Mouse (Mus musculus): ENCODE measurements around the gene A830018L16Rik. TPM values are rescaled to one million over a fixed set of nuclear protein-coding genes. Genes with fewer than 3 reads are reported as not detected.

A830018L16Rik gene
- polyA plus RNA-seq, 1 experiment from 2014 or later = 4.7 TPM

DNA sequence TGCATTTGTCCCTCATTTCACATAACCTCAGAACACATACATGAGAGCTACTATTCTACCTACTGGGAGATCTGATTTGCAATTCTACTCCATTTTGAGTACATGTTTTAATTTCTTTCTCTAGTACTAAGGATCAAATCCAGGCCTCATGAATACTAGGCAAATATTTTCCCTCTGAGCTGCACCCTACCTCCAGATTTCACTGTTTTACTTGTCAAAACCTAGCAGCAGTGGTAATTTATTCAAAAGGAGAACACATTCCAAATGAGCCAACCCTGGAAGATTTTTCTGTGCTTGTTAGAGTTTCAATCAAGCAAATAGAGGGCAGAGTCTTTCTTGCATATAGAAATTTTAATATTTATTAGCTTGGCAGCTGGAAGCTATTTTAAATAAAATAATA is 238.9 kb downstream of the A830018L16Rik start:
- Histone ChIP-seq H3K27me3 (no peaks in the 10 kb centered on the region), H3K4me3 (replicated peaks) (no peak overlapping the region), H3K9me3 (replicated peaks) (no peaks in the 10 kb centered on the region), H3K27ac (replicated peaks) (no peak overlapping the region), H3K9ac (no peak overlapping the region), H3K36me3 (no peaks in the 10 kb centered on the region), H3K4me2 (replicated peaks) (no peak overlapping the region), H3K4me1 (no peaks in the 10 kb centered on the region)
- ATAC-seq (ENCODE audit: insufficient number of reproducible peaks, low FRiP score, low TSS enrichment, low read depth) = no peak; the same call in 1 of the 2 replicates

DNA sequence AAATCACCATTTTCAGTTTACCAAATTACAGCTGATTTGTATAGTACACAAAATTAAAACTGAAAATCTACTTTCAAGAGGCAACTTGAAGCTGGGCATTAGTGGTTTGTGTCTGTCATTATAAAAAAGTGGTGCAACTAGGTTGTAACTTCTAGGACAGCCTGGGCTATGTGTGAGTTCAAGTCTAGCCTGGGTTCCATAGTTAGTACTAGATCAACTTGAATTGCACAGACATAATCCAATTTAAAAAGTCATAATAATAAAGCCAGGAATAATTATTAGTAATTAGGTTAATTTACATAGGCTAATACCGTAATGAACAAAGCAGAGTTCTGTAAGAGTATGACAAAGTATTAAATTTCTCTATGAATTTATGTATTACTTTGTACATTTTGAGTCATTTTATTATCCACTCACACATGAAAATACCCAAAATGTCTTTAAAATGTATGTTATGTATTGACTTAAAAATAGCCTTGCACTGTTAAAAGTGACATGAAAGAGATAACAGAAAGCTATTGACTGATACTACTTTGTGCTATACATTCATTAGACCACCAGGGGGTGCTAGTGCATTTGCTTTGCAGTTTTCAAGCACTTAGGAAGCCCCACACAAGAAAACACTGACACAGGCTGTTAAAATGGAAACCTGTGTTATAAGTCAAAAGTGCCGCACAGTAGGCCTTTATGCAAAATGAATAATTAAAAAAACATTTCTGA is 243.6 kb downstream of the A830018L16Rik start:
- WGBS = 51% methylated on average over 2 of the region's 2 CpGs
- Histone ChIP-seq H3K27me3 (no peaks in the 10 kb centered on the region), H3K9me3 (replicated peaks) (no peaks in the 10 kb centered on the region), H3K27ac (replicated peaks) (no peak overlapping the region), H3K4me2 (replicated peaks) (no peak overlapping the region), H3K36me3 (no peaks in the 10 kb centered on the region), H3K9ac (no peak overlapping the region), H3K4me1 (no peaks in the 10 kb centered on the region), H3K4me3 (replicated peaks) (no peak overlapping the region)
- no peak for ATAC-seq (ENCODE audit: insufficient number of reproducible peaks, low FRiP score, low TSS enrichment, low read depth)

DNA sequence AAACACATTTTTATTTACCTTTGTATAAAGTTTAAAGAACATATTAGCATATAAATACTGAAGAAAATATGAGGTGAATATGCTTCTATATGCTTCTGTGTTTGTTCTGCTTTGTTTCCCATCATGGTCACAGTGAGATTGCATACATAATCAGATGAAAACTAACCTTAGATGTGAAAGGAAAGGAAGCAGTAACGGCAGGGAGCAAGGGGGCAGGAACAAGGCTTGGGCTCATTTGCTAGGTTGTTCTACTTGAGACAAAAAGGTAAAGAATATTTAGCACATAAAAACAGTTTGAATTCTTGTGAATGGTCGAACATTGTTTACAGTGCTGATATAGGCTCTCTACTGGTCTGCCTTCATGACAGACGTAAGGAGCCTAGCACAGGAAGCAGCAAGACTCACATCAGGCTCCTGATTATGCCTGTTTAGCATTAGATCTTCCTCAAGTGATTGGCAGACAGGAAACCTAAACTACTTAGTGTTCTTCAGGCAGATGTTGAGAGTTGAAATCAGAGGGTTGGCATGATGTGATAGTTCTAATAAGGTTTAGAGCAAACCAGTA is 244.2 kb downstream of the A830018L16Rik start:
- no peaks in the 10 kb centered on the region for H3K4me1 ChIP-seq
- no peaks in the 10 kb centered on the region for H3K36me3 ChIP-seq
- no peak overlapping the region for H3K4me2 ChIP-seq (replicated peaks)
- H3K4me3 ChIP-seq (replicated peaks) = no peak overlapping the region
- no peaks in the 10 kb centered on the region for H3K9me3 ChIP-seq (replicated peaks)
- no peaks in the 10 kb centered on the region for H3K27me3 ChIP-seq
- WGBS = 27% methylated on average over 3 of the region's 3 CpGs
- ATAC-seq (ENCODE audit: insufficient number of reproducible peaks, low FRiP score, low TSS enrichment, low read depth) = no peak
- no peak overlapping the region for H3K9ac ChIP-seq
- no peak overlapping the region for H3K27ac ChIP-seq (replicated peaks)

DNA sequence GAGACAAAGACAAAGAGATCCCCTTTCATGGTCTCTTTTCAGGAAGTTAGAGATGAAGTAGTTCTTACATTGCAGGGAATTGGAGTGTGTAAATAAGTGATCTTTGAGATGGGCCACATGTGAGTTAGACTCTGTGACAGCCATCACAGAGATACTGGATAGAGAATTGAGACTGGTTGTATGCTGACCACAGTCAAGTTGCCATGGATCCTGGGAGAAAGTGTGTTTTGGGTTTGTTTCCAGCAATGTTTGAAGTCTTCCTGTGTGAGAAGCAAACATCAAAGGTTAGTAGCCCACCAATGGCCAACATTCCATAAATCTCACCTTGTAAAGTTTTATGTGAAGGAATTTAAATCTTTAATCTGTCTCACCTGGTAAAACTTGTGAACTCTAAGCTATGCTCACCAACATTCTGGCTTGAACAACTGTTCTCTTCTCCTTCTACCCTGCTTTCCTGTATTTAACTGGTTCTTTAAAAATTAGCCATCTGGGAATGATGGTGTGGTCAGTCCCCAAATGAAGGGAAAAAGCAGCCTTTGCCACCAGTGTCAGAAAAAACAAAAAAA is 330.9 kb downstream of the A830018L16Rik start:
- Histone ChIP-seq H3K4me3 (replicated peaks) (no peak overlapping the region), H3K27me3 (no peaks in the 10 kb centered on the region), H3K4me2 (replicated peaks) (no peak overlapping the region), H3K27ac (replicated peaks) (no peak overlapping the region), H3K4me1 (0 out of 2 replicates have a peak, but pooled peaks cover 3% of the 10 kb centered on the region), H3K9ac (no peak overlapping the region), H3K9me3 (replicated peaks) (no peaks in the 10 kb centered on the region), H3K36me3 (no peaks in the 10 kb centered on the region)
- ATAC-seq (ENCODE audit: insufficient number of reproducible peaks, low FRiP score, low TSS enrichment, low read depth) = no peak

DNA sequence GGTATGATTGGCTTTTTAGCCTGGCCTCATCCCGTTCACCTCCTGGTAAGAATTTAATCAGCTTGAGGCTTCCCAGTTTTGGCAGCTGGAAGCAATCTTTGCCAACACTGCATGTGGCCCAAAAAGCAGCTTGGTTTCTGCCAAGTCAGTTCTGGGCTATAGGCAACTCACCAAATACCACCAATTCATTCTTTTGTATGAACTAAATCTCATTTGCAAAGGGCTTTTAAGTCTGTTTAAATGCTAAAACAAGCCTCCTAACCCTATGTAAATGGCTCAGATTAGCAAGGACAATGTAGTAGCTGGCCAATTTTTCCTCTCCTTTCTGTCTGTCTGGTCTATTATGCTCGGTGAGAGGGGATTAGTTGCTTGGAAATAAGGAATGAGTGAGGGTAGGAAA is 334.5 kb downstream of the A830018L16Rik start:
- H3K36me3 ChIP-seq = no peaks in the 10 kb centered on the region
- ATAC-seq (ENCODE audit: insufficient number of reproducible peaks, low FRiP score, low TSS enrichment, low read depth) = no peak
- H3K4me2 ChIP-seq (replicated peaks) = no peak overlapping the region
- no peaks in the 10 kb centered on the region for H3K27me3 ChIP-seq
- H3K9ac ChIP-seq = no peak overlapping the region
- H3K27ac ChIP-seq (replicated peaks) = no peak overlapping the region
- 0 out of 2 replicates have a peak, but pooled peaks cover 3% of the 10 kb centered on the region for H3K4me1 ChIP-seq
- 19% methylated on average over 2 of the region's 2 CpGs for whole genome bisulfite sequencing
- no peaks in the 10 kb centered on the region for H3K9me3 ChIP-seq (replicated peaks)
- no peak overlapping the region for H3K4me3 ChIP-seq (replicated peaks)

DNA sequence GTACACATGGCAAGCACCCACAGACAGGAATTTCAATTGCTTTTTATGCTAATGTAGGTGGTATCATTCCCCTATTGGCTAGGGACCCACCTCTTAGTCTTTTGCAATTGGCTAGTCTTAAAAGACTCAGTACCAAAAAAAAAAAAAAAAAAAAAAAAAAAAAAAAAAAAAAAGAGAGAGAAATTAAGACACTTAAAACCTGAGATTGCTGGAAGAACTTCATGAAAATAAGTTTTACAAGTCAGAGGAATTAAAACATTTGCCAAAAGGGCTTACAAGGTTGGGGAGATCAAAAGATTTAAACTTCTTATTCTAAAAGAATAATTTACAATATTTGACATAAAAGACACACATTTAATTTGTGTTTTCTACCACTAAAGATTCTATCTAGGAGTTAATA is 336.2 kb downstream of the A830018L16Rik start:
- ATAC-seq (ENCODE audit: insufficient number of reproducible peaks, low FRiP score, low TSS enrichment, low read depth) = no peak
- Histone ChIP-seq H3K9me3 (replicated peaks) (no peaks in the 10 kb centered on the region), H3K36me3 (no peaks in the 10 kb centered on the region), H3K9ac (no peak overlapping the region), H3K4me1 (0 out of 2 replicates have a peak, but pooled peaks cover 3% of the 10 kb centered on the region), H3K4me2 (replicated peaks) (no peak overlapping the region), H3K4me3 (replicated peaks) (no peak overlapping the region), H3K27ac (replicated peaks) (no peak overlapping the region), H3K27me3 (no peaks in the 10 kb centered on the region)

DNA sequence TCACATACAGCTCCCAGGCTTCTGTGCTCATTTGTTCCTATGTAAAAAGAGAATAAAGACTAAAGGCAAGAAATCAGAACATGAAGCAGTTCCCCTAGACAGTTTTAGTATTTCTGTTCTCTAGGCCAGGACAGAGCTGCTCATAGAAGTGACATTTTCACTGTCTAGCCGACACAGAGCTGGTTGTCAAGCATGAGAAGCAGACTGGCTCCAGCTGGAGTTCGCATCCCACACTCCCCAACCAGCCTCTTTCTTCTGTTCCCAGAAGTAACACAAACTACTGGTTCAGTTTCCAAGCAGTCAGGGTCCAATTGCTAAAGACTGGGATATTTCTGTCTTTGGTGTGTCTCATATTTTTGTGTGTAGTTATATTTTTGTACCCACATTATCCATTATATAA is 336.7 kb downstream of the A830018L16Rik start:
- H3K9me3 ChIP-seq (replicated peaks) = no peaks in the 10 kb centered on the region
- ATAC-seq (ENCODE audit: insufficient number of reproducible peaks, low FRiP score, low TSS enrichment, low read depth) = no peak
- no peaks in the 10 kb centered on the region for H3K36me3 ChIP-seq
- H3K4me2 ChIP-seq (replicated peaks) = no peak overlapping the region
- WGBS = 67% methylated on average over 2 of the region's 2 CpGs
- 0 out of 2 replicates have a peak, but pooled peaks cover 3% of the 10 kb centered on the region for H3K4me1 ChIP-seq
- H3K27ac ChIP-seq (replicated peaks) = no peak overlapping the region
- no peaks in the 10 kb centered on the region for H3K27me3 ChIP-seq
- no peak overlapping the region for H3K9ac ChIP-seq
- H3K4me3 ChIP-seq (replicated peaks) = no peak overlapping the region

DNA sequence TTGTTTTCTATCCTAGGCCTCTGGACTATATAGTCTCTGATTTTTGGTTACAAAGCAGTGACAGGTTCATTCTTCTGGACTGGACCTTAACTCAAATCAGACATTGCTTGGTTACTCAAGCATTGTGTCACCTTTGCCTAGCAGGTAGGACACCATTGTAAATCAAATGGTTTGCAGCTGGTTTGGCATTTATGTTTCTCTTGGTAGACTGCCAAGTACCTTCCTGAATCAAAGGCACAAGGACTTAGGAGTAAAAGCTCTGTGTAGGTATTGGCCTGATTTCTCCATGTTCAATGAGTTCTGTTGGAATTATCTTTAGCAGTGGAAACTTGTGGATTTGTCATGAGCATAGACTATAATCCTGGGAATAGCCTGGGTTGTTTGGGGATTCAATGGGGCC is 338.1 kb downstream of the A830018L16Rik start:
- Histone ChIP-seq H3K4me2 (replicated peaks) (no peak overlapping the region), H3K4me1 (0 out of 2 replicates have a peak, but pooled peaks cover 3% of the 10 kb centered on the region), H3K27ac (replicated peaks) (no peak overlapping the region), H3K27me3 (no peaks in the 10 kb centered on the region), H3K9me3 (replicated peaks) (no peaks in the 10 kb centered on the region), H3K4me3 (replicated peaks) (no peak overlapping the region), H3K9ac (no peak overlapping the region), H3K36me3 (no peaks in the 10 kb centered on the region)
- ATAC-seq (ENCODE audit: insufficient number of reproducible peaks, low FRiP score, low TSS enrichment, low read depth) = no peak

DNA sequence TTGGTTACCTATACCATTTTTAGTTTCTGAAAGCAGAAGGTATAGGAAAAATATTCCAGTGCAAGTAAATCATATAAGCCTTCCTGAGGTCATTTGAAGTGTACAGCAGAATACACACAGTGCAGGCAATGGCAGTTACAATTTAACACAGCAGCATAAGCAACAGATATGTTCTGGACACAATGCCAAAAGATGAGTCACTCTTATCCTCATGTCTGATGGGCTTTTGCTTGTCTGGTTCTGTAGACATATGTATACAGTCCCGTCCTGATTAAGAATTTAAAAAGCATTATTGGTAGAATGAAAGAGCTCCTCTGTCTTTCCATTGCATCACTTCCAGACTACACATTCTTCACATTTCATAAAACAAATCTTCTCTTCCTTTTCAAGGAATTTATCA is 374.4 kb downstream of the A830018L16Rik start:
- ATAC-seq (ENCODE audit: insufficient number of reproducible peaks, low FRiP score, low TSS enrichment, low read depth) = no peak
- Histone ChIP-seq H3K36me3 (no peaks in the 10 kb centered on the region), H3K4me3 (replicated peaks) (no peak overlapping the region), H3K4me2 (replicated peaks) (no peak overlapping the region), H3K9me3 (replicated peaks) (no peaks in the 10 kb centered on the region), H3K27ac (replicated peaks) (no peak overlapping the region), H3K9ac (no peak overlapping the region), H3K4me1 (no peaks in the 10 kb centered on the region), H3K27me3 (no peaks in the 10 kb centered on the region)
- WGBS = 37% methylated on average over 1 of the region's 1 CpGs

DNA sequence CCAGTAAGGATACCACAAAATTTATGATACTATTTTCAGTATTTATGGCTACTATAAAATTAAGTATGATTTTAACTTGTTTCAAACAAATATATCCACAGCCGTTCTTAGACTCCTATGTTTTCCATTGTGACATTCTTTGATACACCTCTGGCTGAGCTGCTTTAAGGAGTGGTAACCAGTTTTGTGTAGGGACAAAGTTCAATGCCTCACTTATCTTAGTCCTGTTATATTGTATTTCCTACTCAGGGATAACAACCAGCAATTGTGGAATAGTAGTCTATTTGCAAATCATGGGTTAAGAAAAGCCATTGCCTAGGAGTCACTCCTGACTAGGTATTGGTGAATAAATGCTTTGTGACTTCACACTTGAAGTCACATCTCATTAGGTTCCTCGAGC is 378.9 kb downstream of the A830018L16Rik start:
- no peak overlapping the region for H3K27ac ChIP-seq (replicated peaks)

DNA sequence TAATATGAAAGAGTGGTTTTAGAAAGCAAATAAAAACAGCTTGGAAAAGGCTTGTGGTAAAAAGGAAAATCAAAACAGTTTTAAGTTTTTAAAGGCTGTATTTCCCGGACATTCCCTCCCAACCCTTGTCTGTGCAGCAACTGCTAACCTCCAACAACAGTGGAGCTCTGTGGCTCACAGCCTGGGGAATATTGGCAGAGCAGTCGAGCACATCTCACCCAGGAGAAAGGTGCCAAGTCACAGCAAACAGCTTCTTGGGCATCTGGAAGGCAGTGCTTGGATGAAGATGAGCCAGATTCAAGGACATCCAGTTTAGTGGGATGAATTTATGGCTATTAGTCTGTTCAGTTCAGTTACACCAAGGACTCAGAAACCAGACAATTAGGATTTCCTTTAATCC is 381.8 kb downstream of the A830018L16Rik start:
- Histone ChIP-seq H3K9me3 (replicated peaks) (no peaks in the 10 kb centered on the region), H3K27me3 (no peaks in the 10 kb centered on the region), H3K9ac (no peak overlapping the region), H3K4me1 (0 out of 2 replicates have a peak, but pooled peaks cover 2% of the 10 kb centered on the region), H3K4me2 (replicated peaks) (no peak overlapping the region), H3K4me3 (replicated peaks) (no peak overlapping the region), H3K27ac (replicated peaks) (no peak overlapping the region), H3K36me3 (no peaks in the 10 kb centered on the region)
- WGBS = 25% methylated on average over 2 of the region's 2 CpGs
- no peak for ATAC-seq (ENCODE audit: insufficient number of reproducible peaks, low FRiP score, low TSS enrichment, low read depth)

More for the DNA sequence above, 378.9 kb downstream of the A830018L16Rik start:
- Histone ChIP-seq H3K27me3 (no peaks in the 10 kb centered on the region), H3K9me3 (replicated peaks) (no peaks in the 10 kb centered on the region), H3K4me2 (replicated peaks) (no peak overlapping the region), H3K9ac (no peak overlapping the region), H3K36me3 (no peaks in the 10 kb centered on the region), H3K4me3 (replicated peaks) (no peak overlapping the region), H3K4me1 (0 out of 2 replicates have a peak, but pooled peaks cover 2% of the 10 kb centered on the region)
- ATAC-seq (ENCODE audit: insufficient number of reproducible peaks, low FRiP score, low TSS enrichment, low read depth) = no peak
- 81% methylated on average over 2 of the region's 2 CpGs for WGBS

Data from embryonic facial prominence, embryonic 15.5 days (tissue).